Mouse (Mus musculus) retina, embryonic 14.5 days (tissue): ENCODE results near the gene Git1.
"Not testable (repeated sequence)": the region's sequence is repeated elsewhere in the genome, so short reads cannot be mapped to it uniquely, and the experiment has no call there.

Experiments
- DNase-seq: peaks from one replicate; pipeline ENCODE4 v3.0.0-alpha.2; 2015; ENCODE audit warnings: low spot score

The Git1 gene

GRCm38 (mm10) chr11:77520601-77521529 lies 27.5 kb downstream of the Git1 start:
- DNase-seq: no peak

GRCm38 (mm10) chr11:77525804-77526486 lies 32.6 kb downstream of the Git1 start:
- no peak for DNase-seq

DNA sequence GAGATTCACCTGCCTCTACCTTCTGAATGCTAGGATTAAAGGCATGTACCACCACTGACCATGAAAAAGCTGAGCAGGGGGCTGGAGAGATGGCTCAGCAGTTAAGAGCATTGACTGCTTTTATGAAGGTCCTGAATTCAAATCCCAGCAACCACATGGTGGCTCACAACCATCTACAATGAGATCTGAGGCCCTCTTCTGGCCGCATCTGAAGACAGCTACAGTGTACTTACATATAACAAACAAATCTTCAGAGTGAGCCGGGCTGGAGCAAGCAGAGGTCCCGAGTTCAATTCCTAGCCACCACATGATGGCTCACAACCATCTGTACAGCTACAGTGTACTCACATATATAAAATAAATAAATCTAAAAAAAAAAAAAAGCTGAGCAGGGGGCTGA lies 35.1 kb downstream of the Git1 start:
- not testable (repeated sequence) for DNase-seq

GRCm38 (mm10) chr11:77529644-77530043 lies 36.3 kb downstream of the Git1 start:
- DNase-seq: no peak

GRCm38 (mm10) chr11:77530862-77531261 lies 37.5 kb downstream of the Git1 start:
- no peak for DNase-seq

- no peak for DNase-seq
Measured at GRCm38 (mm10) chr11:77532202-77532846, 39.0 kb downstream of the Git1 start.

- DNase-seq: no peak
Measured at GRCm38 (mm10) chr11:77545261-77545660, 51.9 kb downstream of the Git1 start.
